Mouse (Mus musculus): ENCODE measurements around the gene Ints6. TPM values are rescaled to one million over a fixed set of nuclear protein-coding genes. Genes with fewer than 3 reads are reported as not detected.

The Ints6 gene
- polyA plus RNA-seq, 1 experiment from 2014 or later: 33.4 TPM

- H3K9me3 ChIP-seq: no peaks in the 10 kb centered on the region
- WGBS: 82% methylated on average over 2 of the region's 2 CpGs
Observed at GRCm38 (mm10) chr14:62751479-62751878, 9.5 kb downstream of the Ints6 start.

DNA sequence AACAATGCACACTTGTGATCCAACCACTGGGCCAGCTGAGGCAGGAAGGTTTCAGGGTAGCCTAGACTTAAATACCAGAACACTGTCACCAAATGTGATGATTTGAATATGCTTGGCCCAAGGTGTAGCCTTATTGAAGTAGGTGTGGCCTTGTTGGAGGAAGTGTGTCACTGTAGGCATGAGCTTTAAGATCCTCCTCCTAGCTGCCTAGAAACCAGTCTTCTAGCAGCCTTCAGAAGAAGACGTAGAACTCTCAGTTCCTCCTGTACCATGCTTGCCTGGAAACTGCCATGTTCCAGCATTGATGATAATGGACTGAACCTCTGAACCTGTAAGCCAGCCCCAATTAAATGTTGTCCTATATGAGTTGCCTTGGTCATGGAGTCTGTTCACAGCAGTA, 25.3 kb downstream of the Ints6 start:
- H3K4me3 ChIP-seq (replicated peaks): no peak overlapping the region
- H3K4me2 ChIP-seq: no peak overlapping the region
- no peaks in the 10 kb centered on the region for H3K9me3 ChIP-seq
- peaks cover 30% of the 10 kb centered on the region for H3K36me3 ChIP-seq
- H3K4me1 ChIP-seq (replicated peaks): no peaks in the 10 kb centered on the region
- no peak overlapping the region for H3K27ac ChIP-seq
- ATAC-seq (ENCODE audit: insufficient number of reproducible peaks, insufficient read depth, low FRiP score, low TSS enrichment, low read depth): no peak
- no peaks in the 10 kb centered on the region for H3K27me3 ChIP-seq
- no peak overlapping the region for H3K9ac ChIP-seq (replicated peaks)
- WGBS: 90% methylated on average over 1 of the region's 1 CpGs

More at GRCm38 (mm10) chr14:62751479-62751878, 9.5 kb downstream of the Ints6 start:
- Histone ChIP-seq H3K36me3 (peaks cover 25% of the 10 kb centered on the region; the same call in 1 of the 2 replicates), H3K27ac (no peak overlapping the region), H3K27me3 (no peaks in the 10 kb centered on the region), H3K4me1 (replicated peaks) (no peaks in the 10 kb centered on the region), H3K9ac (replicated peaks) (no peak overlapping the region), H3K4me3 (replicated peaks) (no peak overlapping the region), H3K4me2 (no peak overlapping the region)
- ATAC-seq (ENCODE audit: insufficient number of reproducible peaks, insufficient read depth, low FRiP score, low TSS enrichment, low read depth): no peak

DNA sequence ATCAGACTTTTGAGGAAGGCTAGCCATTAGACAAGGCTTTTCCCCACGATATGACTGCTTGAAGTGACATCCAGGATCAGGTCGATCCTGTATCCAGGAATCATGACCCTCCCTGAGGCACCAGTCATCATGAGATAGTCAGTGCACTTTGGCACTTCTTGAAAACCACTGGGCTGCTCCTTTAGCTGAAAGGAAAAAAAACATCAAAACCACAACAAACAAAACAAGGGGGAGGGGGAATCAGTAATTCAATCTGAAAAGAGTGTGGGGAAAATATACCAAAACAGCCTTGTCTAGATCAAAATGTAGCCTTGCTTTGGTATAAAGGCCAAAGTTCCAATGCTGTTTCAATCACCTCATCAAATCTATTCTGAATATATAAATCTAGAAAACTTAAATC, 27.3 kb downstream of the Ints6 start:
- 90% methylated on average over 2 of the region's 2 CpGs for WGBS
- Histone ChIP-seq H3K4me2 (no peak overlapping the region), H3K9me3 (no peaks in the 10 kb centered on the region), H3K4me3 (replicated peaks) (no peak overlapping the region), H3K36me3 (peaks cover 30% of the 10 kb centered on the region), H3K27me3 (no peaks in the 10 kb centered on the region), H3K4me1 (replicated peaks) (no peaks in the 10 kb centered on the region), H3K27ac (no peak overlapping the region), H3K9ac (replicated peaks) (no peak overlapping the region)
- ATAC-seq (ENCODE audit: insufficient number of reproducible peaks, insufficient read depth, low FRiP score, low TSS enrichment, low read depth): no peak

- Histone ChIP-seq H3K9ac (replicated peaks) (no peak overlapping the region), H3K4me2 (no peak overlapping the region), H3K4me3 (replicated peaks) (no peak overlapping the region), H3K9me3 (no peaks in the 10 kb centered on the region), H3K36me3 (peaks cover 23% of the 10 kb centered on the region), H3K27me3 (no peaks in the 10 kb centered on the region), H3K4me1 (replicated peaks) (no peaks in the 10 kb centered on the region), H3K27ac (no peak overlapping the region)
- WGBS: 83% methylated on average over 1 of the region's 1 CpGs
- no peak for ATAC-seq (ENCODE audit: insufficient number of reproducible peaks, insufficient read depth, low FRiP score, low TSS enrichment, low read depth)
Observed at GRCm38 (mm10) chr14:62731902-62732301, 29.1 kb downstream of the Ints6 start.

DNA sequence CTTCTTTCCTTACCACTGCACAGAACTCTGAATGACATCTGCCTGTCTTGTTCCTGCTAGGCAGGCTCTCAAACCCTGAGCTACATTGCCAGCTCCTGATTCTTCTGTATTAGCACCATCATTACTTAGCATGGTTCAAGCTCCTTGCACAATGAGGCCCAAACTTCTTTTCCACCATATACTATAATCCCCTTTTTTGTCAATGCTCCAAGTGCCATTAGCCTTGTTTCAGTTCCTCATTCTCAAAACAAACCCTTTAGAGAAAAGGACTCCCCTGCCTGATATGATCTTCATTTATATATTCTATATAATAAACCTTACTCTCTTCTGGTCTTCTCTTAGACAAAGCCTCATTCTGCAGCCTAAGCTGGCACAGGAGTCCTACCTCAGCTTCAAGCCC, 36.4 kb downstream of the Ints6 start:
- no peak overlapping the region for H3K27ac ChIP-seq
- H3K27me3 ChIP-seq: no peaks in the 10 kb centered on the region
- H3K9ac ChIP-seq (replicated peaks): no peak overlapping the region
- no peaks in the 10 kb centered on the region for H3K4me1 ChIP-seq (replicated peaks)
- no peak overlapping the region for H3K4me2 ChIP-seq
- no peaks in the 10 kb centered on the region for H3K9me3 ChIP-seq
- no peak for ATAC-seq (ENCODE audit: insufficient number of reproducible peaks, insufficient read depth, low FRiP score, low TSS enrichment, low read depth)
- no peak overlapping the region for H3K4me3 ChIP-seq (replicated peaks)
- peaks cover 4% of the 10 kb centered on the region; the same call in 1 of the 2 replicates for H3K36me3 ChIP-seq

DNA sequence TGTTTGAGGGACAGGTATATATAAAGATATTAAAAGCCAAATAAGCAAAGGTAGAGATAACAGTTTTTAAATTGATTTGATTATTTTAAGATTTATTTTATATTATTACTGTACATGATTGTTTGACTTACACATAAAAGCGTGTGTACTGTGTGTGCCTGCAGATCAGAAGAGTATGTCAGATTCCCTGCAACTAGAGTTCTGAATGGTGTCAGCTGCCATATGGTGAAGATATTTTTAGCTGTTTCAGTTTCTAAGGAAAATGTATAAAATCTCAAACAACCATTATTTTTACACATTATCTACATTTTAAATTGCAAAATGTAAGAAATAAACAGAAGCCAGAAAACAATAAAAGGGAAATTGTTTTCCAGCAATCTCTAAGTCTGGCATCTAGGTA, 39.3 kb downstream of the Ints6 start:
- H3K4me3 ChIP-seq (replicated peaks): no peak overlapping the region
- H3K27ac ChIP-seq: no peak overlapping the region
- 93% methylated on average over 1 of the region's 1 CpGs for WGBS
- no peak overlapping the region for H3K4me2 ChIP-seq
- peaks cover 4% of the 10 kb centered on the region; the same call in 1 of the 2 replicates for H3K36me3 ChIP-seq
- H3K27me3 ChIP-seq: no peaks in the 10 kb centered on the region
- ATAC-seq (ENCODE audit: insufficient number of reproducible peaks, insufficient read depth, low FRiP score, low TSS enrichment, low read depth): no peak
- H3K9ac ChIP-seq (replicated peaks): no peak overlapping the region
- H3K4me1 ChIP-seq (replicated peaks): no peaks in the 10 kb centered on the region
- H3K9me3 ChIP-seq: no peaks in the 10 kb centered on the region

GRCm38 (mm10) chr14:62718161-62718560, 42.8 kb downstream of the Ints6 start:
- Histone ChIP-seq H3K36me3 (peaks cover 26% of the 10 kb centered on the region), H3K27me3 (no peaks in the 10 kb centered on the region)

GRCm38 (mm10) chr14:62673646-62674045, 87.3 kb downstream of the Ints6 start:
- Histone ChIP-seq H3K4me1 (replicated peaks) (no peaks in the 10 kb centered on the region), H3K4me3 (replicated peaks) (no peak overlapping the region), H3K4me2 (no peak overlapping the region), H3K36me3 (no peaks in the 10 kb centered on the region), H3K27me3 (no peaks in the 10 kb centered on the region), H3K9ac (replicated peaks) (no peak overlapping the region), H3K9me3 (no peaks in the 10 kb centered on the region), H3K27ac (no peak overlapping the region)
- WGBS: 88% methylated on average over 3 of the region's 3 CpGs
- ATAC-seq (ENCODE audit: insufficient number of reproducible peaks, insufficient read depth, low FRiP score, low TSS enrichment, low read depth): no peak

More at GRCm38 (mm10) chr14:62718161-62718560, 42.8 kb downstream of the Ints6 start:
- no peak for ATAC-seq (ENCODE audit: insufficient number of reproducible peaks, insufficient read depth, low FRiP score, low TSS enrichment, low read depth)
- WGBS: 91% methylated on average over 2 of the region's 2 CpGs
- no peak overlapping the region for H3K4me2 ChIP-seq
- no peak overlapping the region for H3K27ac ChIP-seq
- no peak overlapping the region for H3K4me3 ChIP-seq (replicated peaks)
- no peak overlapping the region for H3K9ac ChIP-seq (replicated peaks)
- no peaks in the 10 kb centered on the region for H3K9me3 ChIP-seq
- H3K4me1 ChIP-seq (replicated peaks): no peaks in the 10 kb centered on the region

DNA sequence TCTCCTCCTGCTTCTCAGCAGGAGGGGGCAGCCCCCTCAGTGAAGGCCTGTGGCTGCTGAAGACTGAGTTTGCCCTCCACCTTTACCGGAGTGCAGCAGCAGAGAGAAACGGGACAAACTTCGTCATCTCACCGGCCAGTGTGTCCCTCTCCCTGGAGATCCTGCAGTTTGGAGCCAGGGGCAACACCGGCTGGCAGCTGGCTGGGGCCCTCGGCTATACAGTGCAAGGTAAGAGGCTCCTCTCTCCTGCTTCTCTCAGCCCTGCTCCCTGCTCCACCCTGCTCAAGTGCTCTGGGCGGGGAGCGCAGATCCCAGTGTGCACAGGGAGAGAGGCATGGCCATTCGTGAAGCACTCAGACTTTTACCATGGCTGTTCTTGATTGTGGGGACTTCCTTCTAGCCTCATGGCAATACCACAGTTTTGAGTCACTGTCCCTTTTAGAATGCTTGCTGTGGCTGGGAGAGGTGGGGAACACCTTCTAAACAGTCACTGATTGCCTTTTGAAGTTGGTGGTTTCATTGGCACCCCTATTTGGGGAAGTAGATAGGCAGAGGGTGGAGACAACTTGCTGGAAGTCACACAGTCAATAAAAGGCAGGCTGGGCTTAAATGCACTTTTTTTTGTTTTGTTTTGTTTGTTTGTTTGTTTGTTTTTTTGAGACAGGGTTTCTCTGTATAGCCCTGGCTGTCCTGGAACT, 95.8 kb downstream of the Ints6 start:
- H3K9me3 ChIP-seq: no peaks in the 10 kb centered on the region
- H3K9ac ChIP-seq (replicated peaks): no peak overlapping the region
- H3K4me3 ChIP-seq (replicated peaks): no peak overlapping the region
- no peaks in the 10 kb centered on the region for H3K36me3 ChIP-seq
- no peak overlapping the region for H3K4me2 ChIP-seq
- WGBS: 44% methylated on average over 9 of the region's 9 CpGs
- no peaks in the 10 kb centered on the region for H3K4me1 ChIP-seq (replicated peaks)
- ATAC-seq (ENCODE audit: insufficient number of reproducible peaks, insufficient read depth, low FRiP score, low TSS enrichment, low read depth): no peak
- H3K27ac ChIP-seq: no peak overlapping the region
- H3K27me3 ChIP-seq: no peaks in the 10 kb centered on the region

- Histone ChIP-seq H3K9ac (replicated peaks) (no peak within 1 kb of the TSS), H3K36me3 (no peaks in the 10 kb centered on the region), H3K4me1 (replicated peaks) (no peaks in the 10 kb centered on the region), H3K4me3 (replicated peaks) (no peak within 1 kb of the TSS), H3K27me3 (no peaks in the 10 kb centered on the region), H3K4me2 (no peak within 1 kb of the TSS), H3K27ac (no peak within 1 kb of the TSS), H3K9me3 (no peaks in the 10 kb centered on the region)
- ATAC-seq (ENCODE audit: insufficient number of reproducible peaks, insufficient read depth, low FRiP score, low TSS enrichment, low read depth): no peak
- 80% methylated on average over 8 of the region's 8 CpGs for WGBS
Observed at GRCm38 (mm10) chr14:62663367-62663766, 97.6 kb downstream of the Ints6 start, which contains the start of gene Serpine3. Gene Serpine3 (plus strand): TSS chr14:62663667.

- Histone ChIP-seq H3K4me1 (replicated peaks) (no peaks in the 10 kb centered on the region), H3K27me3 (no peaks in the 10 kb centered on the region), H3K4me2 (no peak overlapping the region), H3K9ac (replicated peaks) (no peak overlapping the region), H3K36me3 (no peaks in the 10 kb centered on the region), H3K4me3 (replicated peaks) (no peak overlapping the region), H3K9me3 (no peaks in the 10 kb centered on the region), H3K27ac (no peak overlapping the region)
- no peak for ATAC-seq (ENCODE audit: insufficient number of reproducible peaks, insufficient read depth, low FRiP score, low TSS enrichment, low read depth)
- 64% methylated on average over 6 of the region's 6 CpGs for WGBS
Observed at GRCm38 (mm10) chr14:62662381-62662780, 98.6 kb downstream of the Ints6 start.

GRCm38 (mm10) chr14:62657469-62657868, 103.5 kb downstream of the Ints6 start:
- ATAC-seq (ENCODE audit: insufficient number of reproducible peaks, insufficient read depth, low FRiP score, low TSS enrichment, low read depth): no peak
- no peak overlapping the region for H3K4me3 ChIP-seq (replicated peaks)
- WGBS: 87% methylated on average over 3 of the region's 3 CpGs
- no peaks in the 10 kb centered on the region for H3K9me3 ChIP-seq
- no peaks in the 10 kb centered on the region for H3K36me3 ChIP-seq
- no peak overlapping the region for H3K4me2 ChIP-seq
- H3K27ac ChIP-seq: no peak overlapping the region
- H3K27me3 ChIP-seq: no peaks in the 10 kb centered on the region
- H3K4me1 ChIP-seq (replicated peaks): no peaks in the 10 kb centered on the region
- no peak overlapping the region for H3K9ac ChIP-seq (replicated peaks)

Measured in limb, embryonic 12.5 days (tissue).